Mouse (Mus musculus) left cerebral cortex, adult 18-20 months (tissue): ENCODE measurements at regions not wholly inside any gene's neighbourhood (a gene's known extent, or its start where the extent isn't known, plus 50 kb on each side); places are given as distances from the start of the nearest gene placed in this dataset.

ENCODE experiments used
- DNase-seq, 2 experiments: peaks; one replicate each; pipeline ENCODE4 v3.0.0; 2021 to 2022; ENCODE audit warnings: low spot score in 2 of 2, mixed read lengths in 1 of 2

GRCm38 (mm10) chr5:111652472-111652871 lies 81.3 kb upstream of the Gm26897 start:
- no peak for DNase-seq

- no peak for DNase-seq
Measured at GRCm38 (mm10) chr5:111656436-111656835, 77.3 kb upstream of the Gm26897 start.

- no peak for DNase-seq
Measured at GRCm38 (mm10) chr5:111657759-111658429, 75.8 kb upstream of the Gm26897 start.

GRCm38 (mm10) chr5:111659229-111659628 lies 74.5 kb upstream of the Gm26897 start:
- DNase-seq, result no peak

GRCm38 (mm10) chr5:111660447-111660846 lies 73.3 kb upstream of the Gm26897 start:
- no peak for DNase-seq

- DNase-seq, result no peak
Measured at GRCm38 (mm10) chr5:111660968-111661367, 72.8 kb upstream of the Gm26897 start.

GRCm38 (mm10) chr5:111661971-111662370 lies 71.8 kb upstream of the Gm26897 start:
- no peak for DNase-seq

- no peak for DNase-seq
Measured at GRCm38 (mm10) chr5:111663831-111664230, 69.9 kb upstream of the Gm26897 start.

GRCm38 (mm10) chr5:111665406-111665805 lies 68.3 kb upstream of the Gm26897 start:
- DNase-seq, result no peak

GRCm38 (mm10) chr5:111666007-111666406 lies 67.7 kb upstream of the Gm26897 start:
- DNase-seq, result no peak

- no peak for DNase-seq
Measured at GRCm38 (mm10) chr5:111667901-111668300, 65.8 kb upstream of the Gm26897 start.

- DNase-seq, result no peak
Measured at GRCm38 (mm10) chr5:111669139-111669538, 64.6 kb upstream of the Gm26897 start.

- no peak for DNase-seq
Measured at GRCm38 (mm10) chr5:111671762-111672161, 62.0 kb upstream of the Gm26897 start.

GRCm38 (mm10) chr5:111674976-111675672 lies 58.6 kb upstream of the Gm26897 start:
- no peak for DNase-seq

- peak in 1 of 2 experiments; percentile 18 for DNase-seq
Measured at GRCm38 (mm10) chr5:111675673-111676261, 58.0 kb upstream of the Gm26897 start.

GRCm38 (mm10) chr5:111677847-111678311 lies 55.8 kb upstream of the Gm26897 start:
- DNase-seq, result peak in 1 of 2 experiments; percentile 33

- DNase-seq, result no peak
Measured at GRCm38 (mm10) chr5:111678496-111678895, 55.2 kb upstream of the Gm26897 start.

- peak; percentile 19 to 56 for DNase-seq
Measured at GRCm38 (mm10) chr5:111681362-111682028, 52.2 kb upstream of the Gm26897 start.

- DNase-seq, result no peak
Measured at GRCm38 (mm10) chr5:111682899-111683298, 50.8 kb upstream of the Gm26897 start.
